Mouse (Mus musculus): ENCODE results near the gene Ripor3. TPM values are rescaled to one million over a fixed set of nuclear protein-coding genes. Genes with fewer than 3 reads are reported as not detected.

Gene Ripor3
- polyA plus RNA-seq, 1 experiment from 2014 or later = 1.2 TPM

DNA sequence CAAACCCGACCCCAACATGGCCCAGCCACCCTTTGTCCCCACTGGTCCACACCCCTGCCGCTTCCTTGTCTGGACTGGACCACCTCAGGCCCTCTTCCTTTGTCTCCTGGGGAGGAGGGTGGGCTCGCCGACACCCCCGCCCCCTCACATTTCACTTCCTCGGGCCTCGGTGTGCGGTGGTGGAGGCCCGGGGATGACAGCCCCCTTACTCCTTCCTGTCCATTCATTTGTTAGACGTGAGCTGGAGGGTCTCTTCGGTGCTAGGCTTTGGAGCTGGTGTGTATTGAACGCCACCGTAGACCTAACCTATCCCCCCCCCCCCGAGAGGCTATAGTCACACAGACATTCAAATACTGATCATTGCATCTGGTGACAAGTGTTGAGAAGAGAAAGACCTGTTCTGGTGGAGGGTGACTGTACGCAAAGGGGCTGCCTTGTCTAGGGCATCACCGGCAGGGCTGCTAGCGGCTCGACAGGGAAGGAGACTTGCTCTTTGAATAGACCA lies 77.6 kb downstream of the Ripor3 start:
- H3K4me3 ChIP-seq (replicated peaks) = peak overlapping the region; percentile 91
- peak overlapping the region; percentile 85 for H3K27ac ChIP-seq (replicated peaks)
- H3K9ac ChIP-seq = peak overlapping the region; percentile 89
- H3K27me3 ChIP-seq = no peaks in the 10 kb centered on the region
- ATAC-seq (ENCODE audit: insufficient read depth) = peak; percentile 27
- WGBS (ENCODE audit: insufficient replicate concordance) = 2% methylated on average over 18 of the region's 18 CpGs
- H3K4me1 ChIP-seq (replicated peaks) = peaks cover 40% of the 10 kb centered on the region
- H3K36me3 ChIP-seq (replicated peaks) = 0 out of 2 replicates have a peak, but pooled peaks cover 5% of the 10 kb centered on the region
- H3K9me3 ChIP-seq (replicated peaks) = no peaks in the 10 kb centered on the region
- peak overlapping the region; percentile 97 for H3K4me2 ChIP-seq

DNA sequence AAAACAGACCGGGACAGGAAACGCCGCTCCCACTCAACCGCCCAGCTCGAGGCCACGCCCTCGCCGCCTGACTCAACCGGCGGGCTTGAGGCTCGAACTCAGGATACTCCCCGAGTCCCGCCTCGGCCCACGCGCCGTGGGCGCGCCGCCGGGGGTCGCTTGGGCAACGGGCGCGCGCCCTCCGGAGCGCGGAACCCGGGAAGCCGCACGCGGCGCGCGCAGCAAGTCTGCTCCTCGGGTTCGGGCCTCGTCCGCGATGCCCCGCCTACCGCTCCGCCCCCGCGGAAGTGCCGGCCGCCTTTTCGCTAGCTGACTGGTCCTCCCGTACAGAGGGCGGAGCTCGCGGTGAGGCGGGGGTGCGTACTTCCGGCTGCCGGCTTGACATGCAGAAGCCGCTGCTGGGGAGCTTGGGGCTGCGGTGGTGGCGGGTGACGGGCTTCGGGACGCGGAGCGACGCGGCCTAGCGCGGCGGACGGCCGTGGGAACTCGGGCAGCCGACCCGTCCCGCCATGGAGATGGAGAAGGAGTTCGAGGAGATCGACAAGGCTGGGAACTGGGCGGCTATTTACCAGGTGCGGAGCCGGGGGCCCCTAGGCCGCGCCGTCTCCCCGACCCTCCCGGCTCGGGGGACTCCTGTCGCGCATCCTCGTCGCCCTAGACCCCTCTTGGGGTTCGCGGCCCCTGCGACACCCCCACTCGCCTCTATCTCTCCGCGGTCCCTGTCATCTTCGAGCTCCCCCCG lies 78.3 kb downstream of the Ripor3 start, which contains the start of gene Ptpn1:
Gene Ptpn1, plus strand, starts transcription at position 73 of the 742 bp plus-strand sequence.
- WGBS (ENCODE audit: insufficient replicate concordance) = under 1% methylated on average over 99 of the region's 99 CpGs
- ATAC-seq (ENCODE audit: insufficient read depth) = peak; percentile 95
- H3K27ac ChIP-seq (replicated peaks) = peak within 1 kb of the TSS; percentile 85

DNA sequence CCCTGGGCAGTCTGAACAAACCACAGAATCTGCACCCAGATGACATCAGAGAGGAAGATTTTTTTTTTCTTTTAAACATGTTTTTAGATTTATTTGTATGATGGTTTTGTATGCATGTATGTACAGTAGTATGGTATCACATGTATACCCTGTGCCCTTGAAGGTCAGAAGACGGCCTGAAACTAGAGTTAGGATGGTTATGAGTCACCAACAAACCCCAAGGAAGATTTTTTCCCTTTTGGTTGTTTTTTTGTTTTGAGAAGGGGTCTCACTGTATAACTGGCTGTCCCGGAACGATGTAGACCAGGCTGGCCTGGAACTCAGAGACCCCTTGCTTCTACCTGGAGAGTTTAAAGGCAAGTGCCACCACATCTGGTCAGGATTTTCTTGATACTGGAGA lies 79.4 kb downstream of the Ripor3 start:
- Histone ChIP-seq H3K4me1 (replicated peaks) (peaks cover 45% of the 10 kb centered on the region), H3K27me3 (no peaks in the 10 kb centered on the region), H3K27ac (replicated peaks) (peak overlapping the region; percentile 85; the same call in 1 of the 2 replicates), H3K36me3 (replicated peaks) (0 out of 2 replicates have a peak, but pooled peaks cover 5% of the 10 kb centered on the region), H3K9me3 (replicated peaks) (no peaks in the 10 kb centered on the region), H3K9ac (0 out of 2 replicates have a peak overlapping the region, but pooled peaks have one; percentile 89), H3K4me2 (peak overlapping the region; percentile 97), H3K4me3 (replicated peaks) (peak overlapping the region; percentile 91; the same call in 1 of the 2 replicates)
- no peak for ATAC-seq (ENCODE audit: insufficient read depth)
- WGBS (ENCODE audit: insufficient replicate concordance) = 88% methylated on average over 3 of the region's 3 CpGs

More for the DNA sequence above, 78.3 kb downstream of the Ripor3 start, which contains the start of gene Ptpn1:
- H3K36me3 ChIP-seq (replicated peaks) = 0 out of 2 replicates have a peak, but pooled peaks cover 5% of the 10 kb centered on the region
- H3K9ac ChIP-seq = peak within 1 kb of the TSS; percentile 89
- peaks cover 39% of the 10 kb centered on the region for H3K4me1 ChIP-seq (replicated peaks)
- peak within 1 kb of the TSS; percentile 91 for H3K4me3 ChIP-seq (replicated peaks)
- H3K27me3 ChIP-seq = no peaks in the 10 kb centered on the region
- H3K4me2 ChIP-seq = peak within 1 kb of the TSS; percentile 97
- H3K9me3 ChIP-seq (replicated peaks) = no peaks in the 10 kb centered on the region

Other genes with a start within 250 kb of the Ripor3 start
- gene Ptpn1, start 78.6 kb downstream of the Ripor3 start, polyA plus RNA-seq (2015; fragmentation: Nextera tagmentation; extraction: Ambion mirVana) = 25.6 and 31.1 TPM in 2 replicates
- 2.6 and 2.9 TPM in 2 replicates for gene Pard6b, start 70.4 kb upstream of the Ripor3 start, polyA plus RNA-seq (2015; fragmentation: Nextera tagmentation; extraction: Ambion mirVana)
- 1.8 and 2.3 TPM in 2 replicates for gene Adnp, start 196.5 kb upstream of the Ripor3 start, polyA plus RNA-seq (2015; fragmentation: Nextera tagmentation; extraction: Ambion mirVana)
- gene Gm20716, start 219.7 kb upstream of the Ripor3 start, polyA plus RNA-seq (2015; fragmentation: Nextera tagmentation; extraction: Ambion mirVana) = 4.4 and 4.9 TPM in 2 replicates
- 59.2 and 64.1 TPM in 2 replicates for gene Dpm1, start 220.0 kb upstream of the Ripor3 start, polyA plus RNA-seq (2015; fragmentation: Nextera tagmentation; extraction: Ambion mirVana)
- 3.4 and 3.6 TPM in 2 replicates for gene Mocs3, start 220.0 kb upstream of the Ripor3 start, polyA plus RNA-seq (2015; fragmentation: Nextera tagmentation; extraction: Ambion mirVana)